Mouse (Mus musculus) B cell, adult 2 months (primary cell): ENCODE data around the gene G2e3.
A peak's percentile ranks its signal among the peaks of the same experiment; 100 is the strongest.

Experiments used
- DNase-seq, 2 experiments: peaks; one replicate each; pipeline ENCODE4 v3.0.0; 2022

The G2e3 gene

GRCm38 (mm10) chr12:51347988-51348697 lies at the start of gene G2e3:
TSS of gene G2e3 (plus strand) at chr12:51348061.
- peak; percentile 73 for DNase-seq

DNA sequence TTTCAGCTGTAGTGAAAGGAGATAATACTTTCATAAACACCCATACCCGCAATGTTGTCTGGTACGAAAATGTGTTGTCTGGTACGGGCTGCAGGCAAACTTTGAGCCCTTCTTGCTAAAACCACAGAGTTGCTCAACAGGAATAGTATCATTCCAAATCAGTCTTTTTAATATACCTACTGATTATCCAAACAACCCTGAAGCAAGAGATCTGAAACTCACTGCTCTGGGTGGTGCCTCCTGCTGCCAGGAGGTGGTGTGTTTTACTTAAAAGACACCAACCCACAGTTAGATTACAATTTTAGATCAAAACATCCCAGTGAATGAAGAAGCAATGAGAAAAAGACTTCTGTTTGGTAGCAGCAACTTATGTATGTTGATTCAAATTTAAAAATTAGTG lies 24.3 kb upstream of the G2e3 start:
- no peak for DNase-seq

DNA sequence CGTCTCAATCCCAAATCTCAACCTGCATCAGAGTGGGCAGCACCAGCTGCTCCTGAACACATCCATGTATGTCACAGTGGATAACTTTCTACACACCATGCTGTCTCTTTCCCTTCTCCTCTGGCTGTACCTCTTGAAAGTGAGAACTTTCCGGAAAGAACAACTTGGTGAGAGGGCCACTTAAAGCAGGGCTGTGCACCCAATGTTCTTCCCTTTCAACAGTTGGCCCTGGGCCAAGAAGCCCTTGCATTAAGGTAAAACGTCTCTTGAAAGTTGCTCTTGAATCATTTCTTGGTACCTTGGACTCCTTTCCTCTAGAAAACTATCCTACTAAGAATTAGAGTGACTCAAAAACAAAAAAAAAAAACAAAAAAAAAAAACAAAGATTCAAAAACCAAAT lies 21.0 kb upstream of the G2e3 start:
- DNase-seq = no peak

GRCm38 (mm10) chr12:51337014-51337413 lies 10.8 kb upstream of the G2e3 start:
- no peak for DNase-seq

DNA sequence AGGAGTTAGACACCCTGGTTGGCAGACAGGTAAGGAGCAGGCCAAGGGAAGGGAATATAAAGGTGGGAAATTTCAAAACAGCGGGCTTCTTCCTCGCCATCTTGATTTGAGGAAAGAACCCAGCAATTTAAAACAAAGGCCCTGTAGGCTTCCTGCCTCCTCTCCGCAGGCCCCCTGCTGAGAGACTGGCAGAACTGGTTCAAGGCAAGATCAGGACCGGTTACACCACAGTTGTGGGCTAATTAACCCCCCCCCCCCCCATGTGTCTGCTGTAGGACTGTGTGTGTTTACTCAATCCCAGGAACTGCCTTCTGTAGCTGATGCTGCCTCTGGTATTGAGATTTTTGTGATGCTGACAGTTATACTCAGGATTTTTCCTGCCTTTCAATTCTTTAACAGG lies 1.7 kb upstream of the G2e3 start:
- DNase-seq = no peak

- no peak for DNase-seq
Measured at GRCm38 (mm10) chr12:51348698-51348998, 787 bp downstream of the G2e3 start.

DNA sequence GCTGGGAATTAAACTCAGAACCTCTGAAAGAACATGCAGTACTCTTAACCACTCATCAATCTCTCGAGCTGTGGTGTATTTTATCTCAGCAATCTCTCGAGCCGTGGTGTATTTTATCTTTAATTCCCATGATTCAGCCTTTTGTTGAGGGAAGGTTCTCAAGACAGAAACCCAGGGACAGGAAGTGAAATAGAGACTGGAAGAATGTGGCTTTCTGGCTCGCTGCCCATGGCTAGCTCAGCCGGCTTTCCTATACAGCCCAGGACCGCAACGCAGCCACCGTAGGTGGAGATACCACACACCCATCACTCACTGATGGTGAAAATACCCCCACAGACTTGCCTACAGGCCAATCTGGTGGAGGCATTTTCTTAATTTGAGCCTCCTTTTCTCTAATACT lies 7.4 kb downstream of the G2e3 start:
- DNase-seq = no peak

GRCm38 (mm10) chr12:51361294-51361693 lies 13.4 kb downstream of the G2e3 start:
- no peak for DNase-seq

DNA sequence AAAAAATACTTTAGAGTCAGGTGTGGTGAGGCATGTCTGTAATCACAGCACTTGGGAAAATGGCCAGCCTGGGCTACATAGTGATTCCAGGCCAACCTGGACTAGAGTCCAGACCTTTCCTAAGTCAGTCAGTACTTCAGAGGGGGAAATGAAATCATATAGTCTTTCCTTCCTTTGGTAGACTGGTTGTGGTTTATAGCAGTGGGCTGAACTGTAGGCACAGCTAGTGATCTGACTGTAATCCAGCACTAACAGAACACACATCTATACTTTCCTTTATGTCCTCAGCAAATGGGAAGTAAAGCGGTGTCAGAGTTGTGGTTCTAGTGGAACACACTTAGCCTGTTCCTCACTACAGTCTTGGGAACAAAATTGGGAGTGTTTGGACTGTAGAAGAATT lies 15.0 kb downstream of the G2e3 start:
- no peak for DNase-seq

DNA sequence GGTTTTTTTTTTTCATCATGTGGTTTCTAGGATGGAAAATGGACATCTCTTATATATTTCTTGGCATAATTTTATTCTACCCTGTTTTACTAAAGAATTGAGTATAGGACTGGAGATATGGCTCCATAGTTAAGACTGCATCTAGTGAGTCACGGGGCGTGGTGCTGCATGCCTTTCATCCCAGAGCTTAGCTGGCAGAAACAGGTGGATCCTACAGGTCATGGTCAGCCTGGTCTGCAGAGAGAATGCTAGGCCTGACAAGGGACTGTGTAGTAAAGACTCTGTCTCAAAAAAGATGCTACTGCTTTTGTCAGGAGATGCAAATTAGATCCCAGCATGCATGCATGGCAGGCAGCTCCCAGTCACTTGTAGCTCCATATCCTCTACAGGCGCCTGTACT lies 20.6 kb downstream of the G2e3 start:
- no peak for DNase-seq

GRCm38 (mm10) chr12:51377003-51377887 lies 29.4 kb downstream of the G2e3 start, which contains the start of gene Scfd1:
TSS of gene Scfd1 (plus strand) at chr12:51377510.
- peak; percentile 92 to 93 for DNase-seq

DNA sequence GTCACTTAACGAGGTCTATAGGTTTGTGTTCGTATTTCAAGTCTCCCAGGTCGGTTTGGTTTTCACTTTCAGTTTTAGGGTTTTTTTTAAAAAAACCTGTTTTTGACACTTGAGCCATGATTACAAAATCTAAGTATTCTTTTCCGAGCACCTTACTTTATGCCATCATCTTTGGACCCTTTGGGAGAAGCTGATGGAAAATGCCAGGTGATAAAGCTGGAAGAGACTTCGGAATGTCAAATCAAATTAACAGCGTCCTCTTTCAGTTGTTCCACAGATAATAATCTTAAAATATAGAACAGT lies 30.0 kb downstream of the G2e3 start:
- no peak for DNase-seq

- no peak for DNase-seq
Measured at GRCm38 (mm10) chr12:51399871-51400270, 52.0 kb downstream of the G2e3 start.

DNA sequence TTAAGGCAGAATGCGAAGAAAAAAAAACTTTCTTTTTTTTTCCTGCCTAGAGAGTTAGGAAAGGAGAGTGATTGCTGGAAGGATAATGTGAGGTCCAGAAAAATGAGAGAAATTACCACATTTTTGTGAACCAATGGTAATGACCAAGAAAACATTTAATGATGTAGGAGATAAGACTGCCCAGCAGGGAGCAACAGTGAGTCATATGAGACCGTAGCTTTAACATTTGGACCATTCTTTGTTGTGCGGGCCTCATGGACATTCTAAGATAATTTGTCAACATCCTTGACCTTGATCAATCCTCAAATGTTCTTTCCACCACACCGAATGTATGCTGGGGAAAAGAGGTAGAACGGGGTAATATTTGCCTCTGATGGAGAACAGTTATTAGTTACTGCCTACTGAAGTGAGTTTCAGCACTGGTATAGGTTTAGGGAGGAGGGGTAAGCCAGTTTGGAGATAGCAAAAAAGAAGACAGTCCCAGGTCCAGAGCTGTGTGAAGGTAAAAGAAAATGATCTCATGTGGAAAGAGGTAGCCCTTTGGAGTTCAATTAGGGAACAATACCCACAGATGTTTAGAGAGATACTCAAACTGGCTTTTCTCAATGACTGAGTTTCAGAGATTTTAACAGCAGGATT lies 54.3 kb downstream of the G2e3 start:
- peak; percentile 8 to 11 for DNase-seq

GRCm38 (mm10) chr12:51403987-51404586 lies 56.2 kb downstream of the G2e3 start:
- DNase-seq = no peak

GRCm38 (mm10) chr12:51411362-51411761 lies 63.5 kb downstream of the G2e3 start:
- no peak for DNase-seq
